Comparison of ENCODE assay signal across 10 mouse cellular contexts in the genomic region with DNA sequence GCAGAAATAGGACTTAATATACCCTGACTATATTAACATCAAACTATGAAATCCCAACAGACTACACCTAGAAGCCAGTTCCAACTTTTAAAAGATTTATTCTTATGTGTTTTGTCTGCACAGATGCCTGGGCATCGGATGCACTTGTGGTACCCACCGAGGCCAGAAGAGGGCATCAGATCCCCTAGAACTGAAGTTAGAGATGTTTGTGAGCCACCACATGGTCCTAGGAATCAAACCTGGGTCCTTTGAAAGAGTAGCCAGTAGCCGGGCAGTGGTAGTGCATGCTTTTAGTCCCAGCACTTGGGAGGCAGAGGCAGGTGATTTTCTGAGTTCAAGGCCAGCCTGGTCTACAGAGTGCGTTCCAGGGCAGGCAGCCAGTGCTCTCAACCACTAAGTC. TPM values are rescaled to one million over a fixed set of nuclear protein-coding genes. Genes with fewer than 3 reads are reported as not detected.
DNase-seq lines count a peak whose midpoint lies in the region; ATAC-seq and TF ChIP-seq lines count a peak whose summit lies in the region.
"Had no signal": no experiment of that assay in that cellular context is flagged by ENCODE, and none has a peak within 500 bp of the region (broad histone marks: within the 10 kb centered on the region; RNA-seq: fewer than 3 reads in every experiment).

No protein-coding gene starts in this region.

- TF ChIP-seq CTCF in gastrocnemius, adult 2 months (IDR thresholded peaks at IDR 0.05) = peak; percentile 52
- peak; percentile 15; the same call in 1 of the 2 replicates for TF ChIP-seq CTCF in lung, adult 2 months (IDR thresholded peaks at IDR 0.05; ENCODE audit: insufficient read depth, low read length)
- peak; percentile 46 to 64 (median 60); a peak in 5 of 6 replicates for TF ChIP-seq CTCF in MEL (IDR thresholded peaks at IDR 0.05 in 2 of 3, conservative IDR thresholded peaks at IDR 0.05 in 1 of 3; ENCODE audit: control insufficient read depth in 1 of 3, insufficient read depth in 1 of 3, low read depth in 2 of 3, low read length in 3 of 3, poor library complexity in 1 of 3, severe bottlenecking in 1 of 3)

- TF ChIP-seq RAD21 in MEL (IDR thresholded peaks at IDR 0.05; ENCODE audit: low read depth, low read length) = peak; percentile 55

- H3K9me3 ChIP-seq in MEL (replicated peaks; ENCODE audit: insufficient read depth, low read length) = no peaks in the 10 kb centered on the region
- H3K9me3 ChIP-seq: G1E; hindbrain, embryonic 10.5 days had no signal

- WGBS in lung, adult 2 months = 98% methylated on average over 4 of the region's 4 CpGs

- no peaks in the 10 kb centered on the region; a peak in 1 of 4 replicates for H3K27me3 ChIP-seq in MEL (ENCODE audit: control insufficient read depth in 1 of 2, insufficient read depth in 2 of 2, low read length in 2 of 2)

- H3K79me2 ChIP-seq in MEL (ENCODE audit: control insufficient read depth, insufficient read depth, low read length, poor library complexity) = no peaks in the 10 kb centered on the region

- H3K4me3 ChIP-seq in gastrocnemius, adult 2 months = no peak overlapping the region
- no peak overlapping the region for H3K4me3 ChIP-seq in lung, adult 2 months (replicated peaks; ENCODE audit: extremely low read depth, low read depth, low read length)
- H3K4me3 ChIP-seq in MEL (ENCODE audit: control insufficient read depth in 1 of 2, insufficient read depth in 1 of 2, low read depth in 2 of 2, low read length in 2 of 2) = no peak overlapping the region
- H3K4me3 ChIP-seq: hindbrain, embryonic 10.5 days had no signal

- intact Hi-C loops in gastrocnemius, adult 2 months (cut with DNase I) = no loop called here
- intact Hi-C loops in left cerebral cortex, postnatal 36 days (cut with DNase I) = no loop called here

- no peaks in the 10 kb centered on the region for H3K36me3 ChIP-seq in MEL (ENCODE audit: control insufficient read depth in 1 of 2, insufficient read depth in 2 of 2, low read length in 2 of 2)

- TF ChIP-seq POLR2A in lung, adult 2 months (IDR thresholded peaks at IDR 0.05; ENCODE audit: borderline replicate concordance, extremely low read depth, low read depth, low read length) = no peak
- no peak for TF ChIP-seq POLR2A in MEL (IDR thresholded peaks at IDR 0.05; ENCODE audit: control insufficient read depth in 1 of 2, insufficient read depth in 1 of 2, low read depth in 1 of 2, low read length in 2 of 2, poor library complexity in 1 of 2)

- no peak overlapping the region for H3K27ac ChIP-seq in gastrocnemius, adult 2 months
- no peak overlapping the region for H3K27ac ChIP-seq in MEL (ENCODE audit: control insufficient read depth, low read depth, low read length)
- H3K27ac ChIP-seq: hindbrain, embryonic 10.5 days had no signal

- H3K4me1 ChIP-seq in lung, adult 2 months (ENCODE audit: control insufficient read depth, insufficient read depth, low read length) = no peaks in the 10 kb centered on the region
- no peaks in the 10 kb centered on the region for H3K4me1 ChIP-seq in MEL (ENCODE audit: control insufficient read depth in 1 of 2, insufficient read depth in 2 of 2, low read length in 2 of 2)
- H3K4me1 ChIP-seq: hindbrain, embryonic 10.5 days had no signal

- ATAC-seq in megakaryocyte, adult 5-6 weeks (ENCODE audit: poor library complexity, severe bottlenecking) = peak; percentile 54; the same call in 1 of the 2 replicates

- TF ChIP-seq EP300 in MEL (IDR thresholded peaks at IDR 0.05; ENCODE audit: low read depth in 1 of 2, low read length in 2 of 2) = no peak

- no peak for DNase-seq in gastrocnemius, adult 2 months
- no peak for DNase-seq in gastrocnemius, adult 8-10 months (ENCODE audit: low spot score in 2 of 2)
- no peak for DNase-seq in lung, adult 2 months
- no peak for DNase-seq in lung, adult 18-20 months
- peak; percentile 56 for DNase-seq in MEL (ENCODE audit: low read depth, low spot score)
- DNase-seq in left cerebral cortex, postnatal 36 days (ENCODE audit: low spot score in 2 of 2) = no peak
- DNase-seq in c-Kit-positive CD71-positive TER-119-positive erythroid progenitor cells, embryonic 14.5 days (ENCODE audit: low spot score) = no peak

- no peak overlapping the region for H3K9ac ChIP-seq in MEL (ENCODE audit: control insufficient read depth, low read depth, low read length, poor library complexity, severe bottlenecking)

TF ChIP-seq in MEL, 35 proteins besides CTCF, POLR2A, EP300 and RAD21:
- TF ChIP-seq SMC3 (IDR thresholded peaks at IDR 0.05; ENCODE audit: low read depth, low read length) (peak; percentile 67), HCFC1 (IDR thresholded peaks at IDR 0.05; ENCODE audit: low read depth, low read length) (no peak), MXI1 (IDR thresholded peaks at IDR 0.05; ENCODE audit: low read depth, low read length) (no peak), TAL1 (IDR thresholded peaks at IDR 0.05; ENCODE audit: low read length) (no peak), ZC3H11A (IDR thresholded peaks at IDR 0.05; ENCODE audit: low read depth, low read length) (peak; percentile 42; the same call in 1 of the 2 replicates), CHD2 (IDR thresholded peaks at IDR 0.05; ENCODE audit: low read length) (no peak), GABPA (IDR thresholded peaks at IDR 0.05; ENCODE audit: low read depth, low read length) (no peak), ZKSCAN1 (IDR thresholded peaks at IDR 0.05; ENCODE audit: low read depth, low read length) (no peak), MYC (IDR thresholded peaks at IDR 0.05; ENCODE audit: low read depth, low read length) (0 out of 2 replicates have a peak, but pooled peaks have one; percentile 29), MAZ (IDR thresholded peaks at IDR 0.05; ENCODE audit: low read depth, low read length) (no peak)
TF ChIP-seq in MEL: peak in this region for 3.

RNA-seq across cellular contexts. Expression of gene Hsd17b7, which starts 18.4 kb away (rescaled TPM):
- total RNA-seq in gastrocnemius, adult 2 months (2021) = 1 to 10 TPM; 5.2 to 9.5 TPM
- total RNA-seq in gastrocnemius, adult 8-10 months (2022) = 10 to 100 TPM in 2 of 4 experiments, 1 to 10 TPM in 2; 8.9 to 15.5 (median 11.1) TPM
- 5.0 and 8.8 TPM in 2 replicates for polyA plus RNA-seq in lung, adult 2 months (2012; rRNA removed)
- 2.5 and 4.8 TPM in 2 replicates for total RNA-seq in MEL (2012; rRNA removed)
- 1 to 10 TPM in 1 of 2 experiments, not detected in 1; 5.7 TPM for polyA plus RNA-seq in MEL (2012; ENCODE audit: insufficient read depth in 1 of 2, insufficient read length in 2 of 2, low read depth in 1 of 2, low replicate concordance in 2 of 2, missing spikeins in 1 of 2)
- total RNA-seq in megakaryocyte, adult 5-6 weeks (2015) = 2.8 and 2.9 TPM in 2 replicates
- total RNA-seq in megakaryocyte, adult 5-6 weeks (2017) = 2.0 and 4.4 TPM in 2 replicates
- total RNA-seq in left cerebral cortex, postnatal 36 days (2021) = 10 to 100 TPM; 14.4 to 14.5 TPM

RNA-seq across cellular contexts. Expression of gene Ccdc190, which starts 22.2 kb away (rescaled TPM):
- not detected for total RNA-seq in gastrocnemius, adult 2 months (2021)
- under 1 TPM in 1 of 4 experiments, not detected in 3; 0.16 TPM for total RNA-seq in gastrocnemius, adult 8-10 months (2022)
- polyA plus RNA-seq in lung, adult 2 months (2012; rRNA removed) = 0.08 and 2.3 TPM in 2 replicates
- total RNA-seq in MEL (2012; rRNA removed) = not detected in 2 replicates
- not detected for polyA plus RNA-seq in MEL (2012; ENCODE audit: insufficient read depth in 1 of 2, insufficient read length in 2 of 2, low read depth in 1 of 2, low replicate concordance in 2 of 2, missing spikeins in 1 of 2)
- not detected in 2 replicates for total RNA-seq in megakaryocyte, adult 5-6 weeks (2015)
- not detected in 2 replicates for total RNA-seq in megakaryocyte, adult 5-6 weeks (2017)
- 10 to 100 TPM; 16.0 to 16.6 TPM for total RNA-seq in left cerebral cortex, postnatal 36 days (2021)
- total RNA-seq: G1E had no signal
- polyA plus RNA-seq: G1E; hindbrain, embryonic 10.5 days had no signal

Comparison
In these comparisons a context has a peak if more than half of its experiments do, and no peak if none do; other contexts are left out.
1. RNA of gene Ccdc190, which starts 22.2 kb away (total RNA-seq): 16.0 to 16.6 TPM in left cerebral cortex, postnatal 36 days; 0.16 TPM in gastrocnemius, adult 8-10 months, not detected in gastrocnemius, adult 2 months, not detected in MEL and not detected in megakaryocyte, adult 5-6 weeks; every median in the first group is over 10 times any median in the second.
2. Peak in every context shown above with its lines, with median percentiles within 50 percentile points of each other: CTCF ChIP-seq.